Mouse (Mus musculus) Muller cell, postnatal 12 days (primary cell): ENCODE measurements around the gene Fam213a.

Source experiments
- DNase-seq: peaks from one replicate; pipeline ENCODE4 v3.0.0-alpha.2; 2015; ENCODE audit errors: inconsistent ontology term

Fam213a gene

DNA sequence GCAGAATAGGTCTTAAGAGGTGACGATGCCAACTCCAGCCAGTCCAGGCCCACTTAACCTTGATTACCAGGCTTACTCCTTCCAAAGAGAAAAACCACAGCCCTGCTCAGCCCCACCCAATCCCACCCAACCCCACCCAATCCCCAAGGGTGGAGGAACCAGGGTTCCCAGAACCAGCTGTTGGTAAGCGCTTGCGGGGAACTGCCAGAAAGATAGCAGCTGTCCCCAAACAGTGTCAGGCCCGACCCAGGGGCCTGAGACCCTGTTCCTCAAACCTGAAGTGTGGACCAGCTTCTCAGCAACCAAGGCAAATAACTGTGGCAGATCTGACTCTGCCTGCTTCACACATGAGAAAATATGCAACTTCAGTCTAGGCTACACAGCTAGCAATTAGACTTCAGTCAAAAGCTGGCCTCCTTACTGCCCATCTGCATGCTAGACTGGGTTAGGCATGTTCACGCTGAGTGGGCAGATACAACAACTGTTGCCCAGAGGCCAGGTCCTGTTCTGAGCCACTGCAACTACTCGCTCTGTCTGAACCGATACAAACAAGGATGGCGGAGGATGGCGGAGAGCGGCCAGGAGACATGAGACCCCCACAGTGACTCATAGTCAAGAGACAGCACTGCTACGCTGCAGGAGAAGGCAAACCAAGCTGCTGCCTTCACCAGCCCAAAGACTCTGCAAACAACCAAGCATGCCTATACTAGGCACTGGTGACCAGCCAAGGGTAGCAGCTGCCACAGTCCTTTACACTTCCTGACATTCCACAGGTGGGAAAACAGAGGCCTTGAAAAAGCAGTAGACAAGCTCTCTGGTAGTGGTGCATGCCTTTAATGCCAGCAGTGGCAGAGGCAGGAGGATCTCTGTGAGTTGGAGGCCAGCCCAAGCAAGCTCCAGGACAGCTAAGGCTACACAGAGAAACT, 51.0 kb downstream of the Fam213a start:
- peak; percentile 86 for DNase-seq

DNA sequence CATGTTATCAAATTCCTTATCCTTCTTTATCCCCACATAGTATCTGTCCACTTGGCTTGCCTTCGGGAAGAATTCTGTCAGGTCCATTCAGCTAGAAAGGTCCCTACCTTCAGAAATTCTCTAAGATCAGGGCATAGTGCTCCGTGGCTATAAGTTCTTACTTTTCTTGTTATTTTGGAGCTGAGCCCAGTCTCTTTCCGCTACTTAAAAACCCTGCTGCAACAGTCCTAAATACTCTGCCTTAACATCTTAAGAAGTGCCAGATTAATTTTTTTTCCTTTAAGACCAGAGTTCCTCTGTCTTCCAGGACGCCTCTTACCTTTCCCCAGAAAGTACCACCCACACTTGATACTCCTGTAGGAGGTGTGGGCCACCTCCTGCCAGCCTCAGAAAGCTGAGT, 53.4 kb downstream of the Fam213a start:
- no peak for DNase-seq

DNA sequence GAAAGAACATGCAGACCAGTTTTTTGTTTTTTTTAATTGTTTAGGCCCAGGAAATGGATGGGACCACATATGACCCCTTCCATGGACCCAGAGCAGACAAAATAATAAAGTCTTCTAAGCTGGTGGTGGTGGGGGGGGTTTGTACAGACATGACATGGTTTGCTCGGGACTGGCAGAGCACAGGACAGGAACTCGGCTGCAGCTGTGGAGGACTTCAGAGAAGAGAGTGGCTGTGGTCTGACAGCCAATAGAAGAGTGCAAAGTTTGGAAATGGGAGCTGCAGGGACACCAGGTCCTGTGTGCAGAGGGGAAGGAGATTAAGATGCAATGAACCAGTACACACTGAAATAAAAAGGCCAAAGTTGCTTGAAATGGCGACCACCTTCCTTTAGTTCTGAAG, 54.0 kb downstream of the Fam213a start:
- DNase-seq, result no peak

DNA sequence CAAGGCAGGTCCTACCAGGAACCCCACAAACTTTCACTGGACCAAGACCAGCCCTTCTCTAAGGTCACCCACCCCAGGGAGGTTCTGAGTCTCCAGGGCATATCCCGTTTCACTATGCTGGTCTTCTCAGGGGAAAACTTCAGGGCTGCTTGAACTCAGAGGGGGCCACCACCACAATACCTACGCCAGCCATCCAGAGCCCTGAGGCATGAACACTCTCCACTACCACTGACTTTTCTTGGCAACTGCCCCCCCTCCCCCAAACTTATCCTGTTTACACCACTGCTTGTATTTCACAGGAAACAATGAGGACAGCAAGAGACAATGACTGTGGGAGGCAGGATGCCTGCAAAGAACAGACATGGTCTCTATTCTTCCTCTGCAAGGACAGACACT, 54.6 kb downstream of the Fam213a start:
- no peak for DNase-seq

DNA sequence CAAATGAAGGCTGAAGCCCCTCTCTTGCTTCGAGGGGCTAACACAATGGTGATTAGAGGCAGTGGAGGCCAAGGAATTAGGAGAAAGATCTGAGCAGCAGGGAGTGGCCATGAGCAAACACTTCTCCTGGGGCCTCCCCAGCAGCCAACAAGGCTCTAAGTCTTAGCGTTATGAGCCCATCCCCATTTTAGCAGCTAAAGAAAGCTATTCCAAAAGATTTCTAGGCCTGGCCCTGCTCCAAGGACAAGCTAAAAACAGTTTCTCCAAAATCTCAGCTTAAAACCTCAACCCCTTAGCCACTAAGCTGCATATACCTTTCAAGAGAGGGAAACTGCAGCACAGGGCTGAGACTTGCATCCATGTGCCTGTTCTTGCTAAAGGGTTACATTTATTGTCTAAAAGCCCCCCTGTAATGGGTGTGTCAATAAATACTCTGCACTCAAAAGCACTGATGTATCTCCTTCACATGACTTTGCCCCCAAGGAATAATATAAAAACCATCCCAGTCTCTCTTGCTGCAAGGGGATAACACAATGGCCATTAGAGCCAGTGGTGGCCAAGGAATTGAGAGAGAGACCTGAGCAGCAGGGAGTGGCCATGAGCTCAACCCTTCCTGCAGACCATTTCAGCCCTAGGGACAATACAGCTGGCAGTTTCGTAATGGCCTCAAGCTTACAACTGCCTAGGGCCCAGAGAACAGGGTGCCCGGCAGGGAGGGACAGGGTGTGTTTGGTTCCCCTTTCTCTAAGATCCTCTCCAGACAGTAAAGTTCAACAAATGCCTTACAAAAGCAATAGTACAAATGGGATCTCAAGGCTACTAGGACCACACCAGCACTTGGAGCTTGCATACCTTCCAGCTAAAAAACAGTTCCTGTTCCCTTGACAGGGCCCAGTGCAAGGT, 55.3 kb downstream of the Fam213a start:
- no peak for DNase-seq

DNA sequence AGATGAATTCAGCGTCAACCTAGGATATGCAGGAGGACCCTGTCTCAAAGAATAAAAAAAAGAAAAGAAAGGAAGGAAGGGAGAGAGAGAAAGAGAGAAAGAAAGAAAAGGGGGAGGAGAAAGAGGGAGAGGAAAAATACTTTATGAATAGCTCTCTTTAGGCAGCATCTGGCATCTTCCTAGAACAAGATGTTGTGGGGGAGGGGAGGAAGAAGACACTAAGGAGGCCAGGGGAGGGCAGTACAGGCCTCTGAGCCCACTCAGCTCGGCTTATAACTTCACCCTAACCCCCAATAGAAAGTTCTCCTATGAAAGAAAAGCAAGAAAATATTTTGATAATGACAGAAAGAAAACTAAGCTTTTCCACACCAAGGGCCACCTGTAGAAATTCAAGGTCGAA, 56.0 kb downstream of the Fam213a start:
- DNase-seq, result no peak

DNA sequence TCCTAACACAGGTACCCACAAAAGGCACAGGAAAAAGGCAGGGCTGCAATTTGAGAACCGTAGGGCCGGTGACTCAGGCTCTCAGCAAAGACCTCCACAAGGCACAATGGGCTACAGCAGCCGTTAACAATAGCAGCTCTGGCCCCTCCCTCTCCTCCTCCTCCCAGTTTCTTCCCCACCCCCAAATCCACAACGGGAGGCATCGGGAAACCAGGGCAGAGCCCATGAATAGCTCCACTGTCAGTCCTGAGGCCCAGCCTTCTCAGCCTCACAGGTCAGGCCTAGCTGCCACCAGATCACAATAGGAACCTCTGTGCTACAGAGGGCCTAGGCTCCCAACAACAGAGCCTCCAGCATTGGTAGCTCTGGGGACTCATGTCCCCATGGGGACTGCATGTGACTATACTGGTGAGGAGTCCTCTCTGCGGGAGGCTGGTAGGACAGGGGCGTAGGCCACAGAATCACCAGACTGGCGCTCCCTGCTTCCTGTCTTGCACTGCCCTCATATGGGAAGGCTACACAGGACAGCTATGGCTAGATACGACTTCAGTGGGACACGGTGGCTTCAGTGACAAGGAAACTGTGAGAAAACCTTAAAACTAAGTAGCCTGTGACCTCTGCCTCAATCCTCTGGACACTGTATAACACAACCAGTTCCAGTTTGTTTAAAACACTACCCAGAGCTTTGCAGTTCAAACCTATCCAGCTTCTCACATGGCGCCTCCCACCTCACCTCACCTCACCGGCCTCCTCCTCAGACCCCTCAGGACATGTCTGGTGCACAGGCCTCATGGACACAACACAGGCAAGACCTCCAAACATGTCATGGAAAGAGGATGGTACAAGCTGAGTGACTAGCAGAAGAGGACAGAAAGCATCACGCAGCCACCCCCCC, 57.1 kb downstream of the Fam213a start:
- DNase-seq, result peak; percentile 97

DNA sequence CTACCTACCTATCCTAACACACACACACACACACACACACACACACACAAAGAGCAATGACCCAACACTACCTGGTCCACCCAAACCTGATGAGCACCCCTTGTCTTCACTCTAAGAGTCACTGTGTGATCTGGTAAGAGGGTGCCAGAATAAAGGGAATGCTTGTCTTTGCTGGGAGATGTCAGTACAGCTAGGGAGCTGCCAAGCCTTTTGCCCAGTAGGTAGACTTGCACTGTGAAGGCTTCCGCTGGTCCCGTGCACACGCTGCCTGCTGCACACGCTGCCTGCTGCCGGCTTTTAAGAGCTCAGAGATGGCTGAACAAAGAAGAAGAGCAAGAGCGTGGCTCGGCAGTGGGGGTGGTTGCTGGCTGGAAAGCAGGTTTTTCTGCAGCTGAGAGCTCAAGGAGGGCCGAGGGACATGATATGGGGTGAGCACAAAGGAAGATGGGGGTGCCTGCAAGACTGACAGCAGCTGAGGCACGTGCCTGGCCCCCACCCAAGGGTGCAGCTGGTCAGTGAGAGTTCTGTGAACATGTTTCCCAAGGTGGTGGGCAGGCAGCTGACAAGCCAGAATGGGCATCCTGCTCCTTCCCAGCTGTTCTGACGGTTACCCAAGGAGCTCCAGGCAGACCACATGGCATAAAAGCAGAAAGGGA, 57.9 kb downstream of the Fam213a start:
- no peak for DNase-seq

DNA sequence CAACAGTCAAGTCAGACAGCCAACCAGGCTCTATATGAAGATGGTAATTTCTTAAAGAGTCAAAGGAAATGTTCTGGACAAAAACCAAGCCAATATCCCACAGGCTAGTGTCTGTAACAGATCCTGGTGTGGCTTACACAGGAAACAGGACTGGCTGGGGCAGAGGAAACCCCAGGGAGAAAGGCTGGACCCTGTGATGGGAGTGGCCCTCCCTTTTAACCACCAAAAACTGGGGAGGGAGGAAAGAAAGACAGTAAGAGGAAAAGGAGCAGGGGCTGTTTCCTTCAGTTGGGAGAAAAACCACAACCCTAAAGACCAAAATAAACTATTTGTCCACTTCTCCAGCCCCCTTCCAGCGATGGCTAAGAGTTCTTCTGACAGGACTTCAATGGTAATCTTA, 58.4 kb downstream of the Fam213a start:
- no peak for DNase-seq

DNA sequence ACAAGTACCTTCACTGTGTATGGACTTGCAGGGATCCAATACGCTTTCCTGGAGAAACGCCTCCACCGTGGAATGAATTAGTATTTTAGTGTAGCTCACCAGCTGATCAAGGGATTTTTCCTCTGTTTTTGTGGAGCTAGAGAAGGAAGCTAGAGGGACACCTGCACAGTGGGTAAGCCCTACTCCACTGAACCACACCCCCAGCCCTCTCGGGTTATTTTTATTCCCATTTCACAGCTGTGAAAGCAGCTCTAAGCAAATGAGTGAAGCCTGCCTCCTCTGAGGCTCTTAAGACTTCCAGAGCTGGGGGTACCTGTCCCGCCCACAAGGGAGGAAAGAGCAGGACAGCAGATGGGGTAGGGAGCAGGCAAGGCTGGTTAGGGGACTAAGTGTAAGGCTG, 60.2 kb downstream of the Fam213a start:
- DNase-seq, result no peak

DNA sequence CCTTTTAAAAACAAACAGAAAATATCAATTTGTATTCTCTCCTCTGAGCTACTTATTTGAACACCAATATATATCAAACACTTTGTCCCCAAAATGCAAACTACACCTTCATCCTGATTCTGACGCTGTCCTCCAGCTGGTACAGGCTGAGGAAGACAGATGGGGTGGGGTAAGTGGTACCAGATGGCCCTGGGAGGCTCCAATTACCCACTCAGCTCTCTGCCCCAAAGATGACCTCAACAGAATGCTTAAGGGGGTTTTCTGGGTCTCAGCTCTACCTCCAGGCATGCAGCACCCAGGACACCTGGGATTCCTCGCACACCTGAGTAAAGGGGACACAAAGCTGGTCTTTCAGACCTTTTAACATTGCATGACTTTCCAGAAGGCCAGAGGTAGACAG, 60.9 kb downstream of the Fam213a start:
- no peak for DNase-seq

DNA sequence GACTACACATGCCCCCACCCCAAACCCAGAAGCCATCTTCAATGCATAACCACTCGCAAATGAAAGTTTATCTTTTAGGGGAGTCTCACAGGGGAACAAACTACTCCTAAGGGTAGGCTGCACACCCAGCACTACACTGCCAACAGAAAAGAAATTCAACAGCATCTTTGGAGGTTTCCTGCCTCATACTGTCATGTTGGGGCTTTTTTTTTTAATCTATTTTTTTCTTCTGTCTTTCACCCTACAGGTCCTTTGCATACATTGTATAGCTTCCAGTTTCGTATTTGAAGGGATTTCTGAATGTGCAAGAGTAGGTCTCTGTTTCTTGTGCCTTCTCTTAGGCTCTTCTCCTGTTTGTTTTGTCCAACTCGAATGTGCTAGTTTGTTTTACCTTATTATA, 61.3 kb downstream of the Fam213a start:
- DNase-seq, result no peak

DNA sequence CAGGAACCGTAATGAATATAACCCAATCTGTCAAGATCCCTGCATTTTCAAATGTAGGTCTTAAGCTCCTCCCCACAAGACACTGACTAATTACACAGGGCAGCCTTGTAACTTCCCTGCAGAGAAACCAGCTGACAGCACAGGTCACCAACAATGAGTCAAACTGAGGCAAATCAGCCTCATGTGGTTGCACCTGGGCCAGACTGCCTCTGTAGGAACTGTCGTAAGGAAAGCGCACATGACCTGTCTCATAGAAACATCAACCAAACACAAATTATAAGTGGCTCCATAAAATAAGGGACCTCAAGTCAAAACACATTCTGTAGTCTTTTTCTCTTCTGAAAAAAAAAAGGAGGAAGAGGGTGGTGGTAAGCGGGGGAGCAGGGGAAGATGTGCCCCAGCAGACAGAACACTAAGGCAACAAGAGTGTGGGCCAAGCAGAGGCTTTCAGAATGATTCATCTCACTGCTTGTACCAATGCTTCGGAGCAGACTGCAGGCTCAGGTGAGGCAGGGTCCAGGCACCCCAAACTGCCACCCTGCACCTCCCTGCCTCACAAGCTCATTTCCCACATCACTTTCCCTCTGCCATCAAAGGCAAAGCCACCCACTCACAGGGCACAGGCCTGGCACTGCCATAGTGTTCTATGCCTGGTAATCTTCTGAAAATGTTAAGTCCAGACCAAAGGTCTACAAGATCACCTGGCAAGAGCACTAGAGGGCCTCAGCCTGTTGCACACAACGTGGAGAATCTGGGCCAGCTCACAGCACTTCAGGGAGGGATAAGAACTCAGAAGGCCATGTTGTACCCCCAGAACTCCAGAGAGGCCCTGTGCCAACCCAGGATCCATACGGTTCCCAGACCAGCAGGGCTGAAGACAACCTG, 63.6 kb downstream of the Fam213a start:
- no peak for DNase-seq

DNA sequence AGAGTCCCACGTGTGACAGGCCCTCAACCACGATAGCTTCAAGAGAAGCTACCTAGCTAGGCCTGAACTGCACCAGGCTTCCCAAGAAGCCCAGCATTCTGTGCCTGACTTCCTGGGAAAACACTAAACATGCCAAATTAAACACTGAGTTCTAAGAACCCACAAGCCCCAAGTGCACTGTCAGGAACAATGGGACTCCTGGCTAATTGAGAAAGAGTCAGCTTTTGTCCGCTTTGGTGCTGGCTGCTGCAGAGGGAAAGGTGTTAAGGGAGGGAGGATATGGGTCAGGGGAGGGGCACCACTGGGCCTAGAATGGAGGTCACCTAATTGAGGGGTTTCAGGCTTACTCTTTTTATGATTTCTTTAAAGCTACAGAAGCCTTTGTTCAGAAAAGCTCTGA, 64.5 kb downstream of the Fam213a start:
- DNase-seq, result peak; percentile 74

DNA sequence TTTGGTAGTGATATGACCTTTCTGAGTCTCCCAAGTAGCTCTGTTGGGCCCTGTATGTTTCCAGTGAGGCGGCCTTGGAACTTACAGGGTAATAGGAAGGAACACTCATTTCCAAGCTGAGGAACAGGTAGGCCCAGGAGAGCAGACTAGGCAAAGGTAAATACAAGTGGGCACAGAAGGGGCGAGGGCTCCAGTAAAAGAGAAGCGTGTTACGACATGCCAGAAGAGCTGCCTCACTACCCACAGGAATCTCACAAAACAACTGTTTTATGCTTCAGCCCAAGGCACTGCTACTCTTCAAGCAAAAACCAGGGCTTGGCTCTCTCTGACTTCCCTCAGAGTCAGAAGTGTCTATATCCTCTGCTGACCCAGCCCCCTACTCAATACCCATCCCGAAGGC, 65.1 kb downstream of the Fam213a start:
- peak; percentile 57 for DNase-seq

DNA sequence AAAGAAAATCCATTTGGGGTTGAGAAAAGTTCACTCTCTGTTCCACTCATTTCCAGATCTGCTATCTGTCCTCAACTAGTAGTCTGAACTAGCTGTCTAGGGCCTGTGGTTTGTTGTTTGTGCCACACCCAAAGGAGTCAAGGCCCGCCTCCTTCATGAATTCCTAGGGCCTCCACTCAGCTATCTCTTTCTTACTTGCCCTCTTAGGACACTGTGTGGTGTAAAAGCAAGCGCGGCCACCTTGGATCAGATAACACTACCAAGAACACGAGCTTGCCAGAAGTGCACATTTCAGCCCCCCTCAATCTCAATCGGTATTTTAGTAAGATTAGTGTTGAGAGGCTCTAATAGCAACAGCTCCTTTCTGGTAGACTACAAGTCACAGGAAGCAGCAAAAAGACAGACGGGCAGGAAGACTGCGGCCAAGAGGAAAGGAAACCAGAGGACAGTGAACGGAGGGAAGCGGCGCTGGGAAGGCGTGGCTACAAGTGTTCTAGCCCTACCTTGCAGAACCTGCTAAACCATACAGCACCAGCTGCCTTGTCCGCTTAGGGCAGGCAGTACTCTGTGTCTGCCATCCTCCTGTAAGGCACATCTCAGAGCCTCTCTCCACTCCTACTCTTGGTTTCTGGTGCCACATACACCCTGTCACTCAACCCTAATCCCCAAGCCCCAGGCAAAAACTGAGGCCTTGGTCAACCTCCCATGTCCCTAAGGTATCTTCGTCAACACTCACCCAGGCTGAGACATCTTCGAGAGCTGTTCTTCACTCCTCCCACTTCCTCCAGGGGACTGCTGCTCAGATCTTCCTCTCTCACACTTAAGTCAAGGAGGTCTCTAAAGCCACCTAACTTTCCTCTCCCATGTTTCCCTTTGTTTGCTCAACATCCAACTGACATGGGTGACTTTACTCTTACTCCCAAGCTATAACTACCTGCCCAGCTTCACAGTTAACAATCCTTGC, 65.9 kb downstream of the Fam213a start:
- DNase-seq, result no peak

DNA sequence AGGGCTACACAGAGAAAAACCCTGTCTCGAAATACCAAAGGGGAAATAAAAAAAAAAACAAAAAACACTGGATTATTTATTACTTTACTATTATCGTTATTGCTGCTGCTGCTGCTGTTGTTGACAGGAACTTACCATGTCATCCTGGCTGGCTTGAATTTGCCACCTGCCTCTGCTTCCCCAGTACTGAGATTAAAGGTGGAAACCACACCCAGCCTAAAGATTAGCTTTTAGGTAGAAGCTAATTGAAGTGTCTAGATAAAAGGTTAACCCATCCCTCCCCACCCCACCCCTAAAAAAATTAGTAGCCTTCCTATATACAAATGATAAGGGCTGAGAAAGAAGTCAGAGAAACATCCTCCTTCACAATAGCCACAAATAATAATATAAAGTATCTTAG, 69.8 kb downstream of the Fam213a start:
- no peak for DNase-seq
